Mouse (Mus musculus): ENCODE data around the gene Col4a3bp.

The Col4a3bp gene

DNA sequence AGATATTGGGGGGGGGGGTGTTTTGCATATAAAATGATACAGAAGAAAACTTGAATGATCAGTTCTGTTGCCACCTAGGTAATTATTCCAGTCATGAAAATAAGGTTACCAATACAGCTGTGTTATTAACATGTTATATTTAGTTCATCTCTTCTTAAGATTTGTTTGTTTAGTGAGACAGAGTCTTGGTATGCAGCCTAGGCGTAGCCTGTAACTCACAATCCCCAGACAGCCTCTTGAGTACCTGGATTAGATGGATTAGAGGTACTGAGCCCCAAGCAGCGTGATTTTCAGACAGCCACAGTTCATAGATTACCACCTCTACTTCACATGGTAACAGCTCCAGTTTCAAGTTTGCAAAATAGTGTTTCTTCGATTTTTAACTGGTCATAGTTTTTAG is 4.3 kb upstream of the Col4a3bp start:
- DNase-seq (ENCODE audit: low read depth in 1 of 2, low spot score in 2 of 2), result no peak

DNA sequence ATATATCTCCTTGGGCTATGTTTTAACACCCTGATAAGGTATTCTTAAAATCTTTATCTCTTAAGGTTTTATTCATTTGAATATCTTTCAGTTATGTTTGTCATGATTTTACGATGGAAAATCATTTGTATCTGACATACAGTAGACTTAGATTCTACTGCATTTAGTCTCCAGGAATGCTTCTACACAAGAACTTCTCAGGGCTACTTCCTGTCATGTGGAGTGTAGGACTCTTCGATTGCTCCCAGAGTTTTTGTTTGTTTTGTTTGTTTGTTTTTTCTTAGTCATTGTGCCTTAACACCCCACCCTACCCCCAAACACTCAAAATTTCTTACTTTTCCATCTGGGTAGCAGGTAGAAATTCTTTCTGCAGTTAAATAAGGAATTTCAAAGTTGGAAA is 1.0 kb upstream of the Col4a3bp start:
- no peak for DNase-seq (ENCODE audit: low read depth in 1 of 2, low spot score in 2 of 2)

DNA sequence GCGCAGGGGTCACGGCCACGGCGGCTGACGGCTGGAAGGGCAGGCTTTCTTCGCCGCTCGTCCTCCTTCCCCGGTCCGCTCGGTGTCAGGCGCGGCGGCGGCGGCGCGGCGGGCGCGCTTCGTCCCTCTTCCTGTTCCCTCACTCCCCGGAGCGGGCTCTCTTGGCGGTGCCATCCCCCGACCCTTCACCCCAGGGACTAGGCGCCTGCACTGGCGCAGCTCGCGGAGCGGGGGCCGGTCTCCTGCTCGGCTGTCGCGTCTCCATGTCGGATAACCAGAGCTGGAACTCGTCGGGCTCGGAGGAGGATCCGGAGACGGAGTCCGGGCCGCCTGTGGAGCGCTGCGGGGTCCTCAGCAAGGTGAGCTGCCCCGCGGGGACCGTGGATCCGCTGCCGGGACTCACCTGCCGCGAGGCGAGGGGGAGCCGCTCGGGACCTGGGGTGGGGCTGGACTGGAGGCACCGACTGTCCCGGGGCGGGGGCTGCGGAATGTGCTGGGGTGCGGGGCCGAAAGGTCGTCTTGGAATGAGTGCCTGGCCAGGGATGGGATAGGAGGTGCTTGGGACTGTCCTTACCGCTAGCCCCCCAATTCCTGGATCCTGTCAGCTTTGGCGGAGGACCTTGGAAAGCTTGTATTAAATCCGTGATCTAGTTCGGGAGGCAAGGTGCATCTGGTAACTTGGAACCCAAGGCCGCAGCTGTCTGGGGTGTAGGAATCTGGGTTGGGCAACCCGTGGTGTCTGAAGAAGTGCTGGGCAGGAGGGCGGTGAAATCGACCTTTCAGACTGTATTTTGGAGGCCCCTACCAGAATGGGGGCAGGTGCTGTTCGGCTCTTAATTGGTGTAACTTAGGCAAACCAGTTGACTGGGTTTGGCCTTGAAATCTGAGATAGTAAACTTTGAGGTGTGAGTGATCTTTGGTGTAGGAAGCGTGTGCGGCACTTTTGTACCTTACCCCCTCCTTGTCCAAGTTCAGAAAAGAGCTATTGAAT is 778 bp downstream of the Col4a3bp start:
- peak in 1 of 2 experiments; percentile 2 for DNase-seq (ENCODE audit: low read depth in 1 of 2, low spot score in 2 of 2)

DNA sequence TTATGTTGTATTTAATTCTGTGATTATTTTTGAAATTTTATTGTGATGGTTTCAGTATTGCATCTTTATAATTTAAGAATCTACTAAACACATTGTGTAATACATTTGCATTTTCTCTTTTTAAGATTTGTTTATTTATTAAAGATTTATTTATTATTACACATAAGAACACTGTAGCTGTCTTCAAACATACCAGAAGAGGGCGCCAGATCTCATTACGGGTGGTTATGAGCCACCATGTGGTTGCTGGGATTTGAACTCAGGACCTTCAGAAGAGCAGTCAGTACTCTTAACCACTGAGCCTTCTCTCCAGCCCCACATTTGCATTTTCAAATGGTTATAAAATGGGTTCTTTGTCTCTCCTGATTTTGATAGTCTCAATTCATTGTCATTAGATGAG is 2.1 kb downstream of the Col4a3bp start:
- no peak for DNase-seq (ENCODE audit: low read depth in 1 of 2, low spot score in 2 of 2)

DNA sequence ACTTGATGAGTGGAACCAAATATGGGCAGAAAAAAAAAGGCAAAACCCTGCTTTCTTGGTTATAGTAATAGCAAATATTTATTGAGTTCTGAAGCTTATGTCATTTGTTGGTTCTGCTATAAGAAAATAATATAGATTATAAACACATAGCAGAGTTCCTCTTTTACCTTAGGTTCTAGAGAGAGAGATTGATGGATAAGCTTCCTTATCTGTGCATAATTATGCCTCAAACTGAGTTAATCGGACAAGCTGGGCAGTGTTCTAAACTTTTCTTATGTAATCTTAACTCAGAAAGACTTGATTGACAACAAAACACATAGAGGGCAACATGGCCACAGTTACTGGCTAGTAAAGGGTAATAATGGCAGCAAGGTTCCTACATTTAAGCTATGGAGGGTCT is 4.8 kb downstream of the Col4a3bp start:
- DNase-seq (ENCODE audit: low read depth in 1 of 2, low spot score in 2 of 2), result no peak

DNA sequence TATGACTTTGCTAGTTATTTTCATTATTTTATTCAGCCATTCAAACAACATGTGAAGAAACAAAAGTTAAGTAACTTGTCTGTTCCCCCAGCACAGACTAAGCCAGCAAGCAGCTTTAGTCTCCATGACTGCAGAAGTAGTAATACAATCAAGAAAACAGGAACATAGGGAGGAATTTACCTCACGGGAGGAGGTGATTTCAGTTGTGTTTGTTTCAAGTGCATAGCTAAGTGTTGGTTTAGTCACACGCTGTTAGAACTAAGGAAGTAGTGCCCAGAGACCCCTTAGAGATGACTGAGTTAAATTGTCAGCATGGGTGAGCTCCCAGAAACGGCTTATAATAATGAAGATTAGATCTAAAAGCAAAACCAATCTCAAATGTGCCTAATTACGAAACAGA is 5.5 kb downstream of the Col4a3bp start:
- peak in 1 of 2 experiments; percentile 7 for DNase-seq (ENCODE audit: low read depth in 1 of 2, low spot score in 2 of 2)

DNA sequence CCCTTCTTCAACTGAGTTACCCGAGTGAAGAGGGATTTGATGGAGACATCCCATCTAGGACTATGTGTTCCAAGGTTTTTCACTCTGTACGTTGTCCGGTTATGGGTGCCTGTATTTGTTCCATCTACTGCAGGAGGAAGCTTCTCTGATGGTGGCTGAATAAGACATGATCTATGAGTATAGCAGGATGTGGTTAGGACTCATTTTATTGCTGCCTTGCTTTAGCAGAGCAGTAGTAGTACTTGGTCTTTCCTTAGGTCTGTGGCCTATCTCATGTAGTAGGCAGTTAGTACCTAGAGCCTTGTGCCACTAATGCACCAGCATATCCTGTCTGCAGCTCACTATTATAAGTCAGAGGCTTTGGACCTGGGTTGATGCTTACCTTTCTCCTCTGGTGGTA is 12.7 kb downstream of the Col4a3bp start:
- no peak for DNase-seq (ENCODE audit: low read depth in 1 of 2, low spot score in 2 of 2)

DNA sequence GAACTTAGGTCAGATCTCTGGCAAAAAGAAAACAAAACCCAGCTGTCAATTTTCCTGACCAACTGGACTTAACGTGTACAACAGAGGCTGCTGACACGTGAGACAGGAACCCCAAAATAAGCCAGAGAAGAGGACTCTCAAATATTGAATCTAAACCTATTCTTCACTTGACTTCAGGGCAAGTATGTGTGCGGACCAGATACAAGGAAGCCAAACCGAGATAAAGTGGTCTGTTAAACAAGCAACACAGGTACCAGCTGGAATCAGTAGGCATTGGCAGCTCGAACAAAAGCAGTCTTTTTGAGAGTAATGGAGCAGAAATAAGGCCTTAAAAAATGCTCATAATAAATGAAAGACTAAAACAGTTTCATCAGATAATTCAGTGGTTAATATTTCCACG is 25.6 kb downstream of the Col4a3bp start:
- no peak for DNase-seq (ENCODE audit: low read depth in 1 of 2, low spot score in 2 of 2)

DNA sequence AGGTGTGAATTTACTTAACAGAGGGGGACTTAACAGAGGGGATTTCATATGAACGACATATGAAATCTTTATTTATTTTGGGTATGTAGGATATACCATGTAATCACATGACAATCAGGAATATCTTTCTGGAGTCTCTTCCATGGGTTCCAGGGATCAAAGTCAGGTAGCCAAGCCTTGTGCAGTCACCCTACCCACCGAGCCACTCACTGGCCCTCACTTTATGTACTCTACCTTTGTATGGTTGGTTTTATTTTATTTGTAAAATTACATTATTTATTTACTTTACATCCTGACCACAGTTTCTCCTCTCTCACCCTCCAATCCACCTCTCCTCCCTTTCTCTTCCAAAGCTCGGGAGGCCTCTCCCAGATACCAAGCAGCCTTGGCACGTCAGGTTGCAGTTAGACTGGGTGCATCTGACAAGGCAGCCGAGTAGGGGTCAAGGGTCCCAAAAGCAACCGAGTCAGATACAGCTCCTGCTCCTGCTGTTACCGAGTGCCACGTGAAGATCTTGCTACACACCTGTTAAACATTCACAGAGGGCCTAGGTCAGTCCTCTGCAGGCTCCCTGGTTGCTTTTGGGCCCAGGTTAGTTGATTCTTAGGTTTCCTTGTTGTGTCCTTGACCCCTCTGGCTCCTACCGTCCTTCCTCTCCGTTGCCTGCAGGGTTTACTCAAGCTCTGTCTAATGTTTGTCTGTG is 28.0 kb downstream of the Col4a3bp start:
- no peak for DNase-seq (ENCODE audit: low read depth in 1 of 2, low spot score in 2 of 2)

DNA sequence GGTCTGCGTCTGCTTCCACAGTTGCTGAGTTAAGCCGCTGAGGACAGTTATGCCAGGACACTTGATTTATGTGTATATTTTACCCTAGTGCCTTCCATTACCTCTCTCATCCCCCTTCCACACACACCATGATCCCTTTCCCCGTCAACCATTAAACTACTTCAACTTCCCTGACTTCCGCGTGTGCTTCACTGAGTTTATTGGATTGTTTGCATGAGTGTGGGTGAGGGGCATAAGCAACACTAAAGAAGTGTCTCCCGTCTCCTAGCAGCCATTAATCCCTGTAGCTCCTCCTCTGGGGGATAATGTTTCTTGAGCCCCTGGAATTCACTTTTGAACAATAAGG is 28.6 kb downstream of the Col4a3bp start:
- no peak for DNase-seq (ENCODE audit: low read depth in 1 of 2, low spot score in 2 of 2)

DNA sequence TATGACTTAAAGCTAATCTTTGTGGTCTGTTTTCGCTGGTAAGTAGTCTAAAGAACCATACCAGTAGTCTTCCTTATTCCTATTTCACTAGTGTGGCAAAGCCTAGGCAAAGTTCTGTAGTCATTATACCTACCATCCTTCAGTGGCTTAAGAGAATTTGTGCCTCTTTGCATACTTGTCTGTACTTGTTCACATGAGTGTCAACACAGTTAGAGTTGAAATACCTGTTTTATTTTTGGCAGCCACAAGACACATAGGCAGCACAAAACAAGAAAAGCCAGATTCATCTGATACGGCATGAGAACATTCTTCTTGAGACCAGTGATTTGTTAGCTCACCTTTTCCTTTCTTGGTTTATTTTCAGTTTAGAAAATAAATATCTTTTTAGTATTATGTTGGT is 31.8 kb downstream of the Col4a3bp start:
- DNase-seq (ENCODE audit: low read depth in 1 of 2, low spot score in 2 of 2), result no peak

DNA sequence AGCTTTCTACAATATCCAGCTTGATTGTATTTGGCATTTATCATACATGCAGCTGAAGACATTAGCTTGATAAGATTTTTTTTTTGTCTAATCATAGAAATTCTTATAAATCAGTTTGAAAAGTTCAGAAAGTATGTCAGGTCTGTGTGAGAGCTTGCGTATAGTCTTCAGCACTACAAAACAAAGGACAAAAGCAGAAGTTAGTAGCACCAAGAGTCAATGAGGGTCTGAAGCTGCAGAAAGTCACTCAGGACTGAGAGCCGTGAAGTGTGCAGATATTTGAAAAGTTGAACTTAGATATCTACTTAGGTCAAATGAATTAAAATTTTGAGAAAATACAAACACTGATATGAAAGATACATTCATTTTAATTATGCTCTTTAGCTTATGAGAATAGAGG is 36.7 kb downstream of the Col4a3bp start:
- no peak for DNase-seq (ENCODE audit: low read depth in 1 of 2, low spot score in 2 of 2)

DNA sequence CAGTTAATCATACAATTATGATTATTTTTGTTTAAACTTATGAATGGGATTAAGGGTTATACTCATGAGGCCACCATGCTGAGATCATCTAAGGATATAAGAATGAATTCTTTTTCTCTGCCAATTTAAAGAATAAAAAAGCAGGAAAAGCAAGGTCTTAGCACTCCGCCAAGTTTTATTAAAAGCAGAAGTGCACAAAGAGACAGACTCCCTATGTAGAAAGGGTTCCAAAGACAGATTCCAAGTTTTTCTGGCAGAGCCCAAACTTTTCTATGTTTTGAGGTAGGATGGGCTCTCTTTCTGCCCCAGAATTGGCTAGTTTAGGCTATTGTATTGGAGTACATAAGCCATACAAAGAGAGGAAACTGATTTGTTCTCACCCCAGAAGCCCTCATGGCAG is 37.6 kb downstream of the Col4a3bp start:
- DNase-seq (ENCODE audit: low read depth in 1 of 2, low spot score in 2 of 2), result no peak

DNA sequence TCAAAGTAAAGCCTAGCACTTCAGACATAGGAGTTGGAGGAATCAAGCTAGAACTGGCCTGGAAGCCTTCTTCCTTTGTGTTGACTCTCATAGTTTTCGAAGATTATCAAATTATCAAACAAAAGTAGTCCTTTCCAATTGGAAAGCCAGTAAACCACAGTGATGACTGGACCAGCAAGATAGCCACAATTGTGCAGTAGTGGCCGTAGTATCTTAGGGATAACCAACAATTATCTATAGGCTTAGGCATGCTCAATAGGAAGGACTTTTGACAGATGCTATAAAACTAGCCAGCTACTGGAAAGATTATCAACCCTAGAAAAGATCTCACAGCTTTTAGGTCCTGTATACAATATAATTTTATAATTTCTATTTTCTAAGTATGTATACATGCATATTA is 41.8 kb downstream of the Col4a3bp start:
- no peak for DNase-seq (ENCODE audit: low read depth in 1 of 2, low spot score in 2 of 2)

DNA sequence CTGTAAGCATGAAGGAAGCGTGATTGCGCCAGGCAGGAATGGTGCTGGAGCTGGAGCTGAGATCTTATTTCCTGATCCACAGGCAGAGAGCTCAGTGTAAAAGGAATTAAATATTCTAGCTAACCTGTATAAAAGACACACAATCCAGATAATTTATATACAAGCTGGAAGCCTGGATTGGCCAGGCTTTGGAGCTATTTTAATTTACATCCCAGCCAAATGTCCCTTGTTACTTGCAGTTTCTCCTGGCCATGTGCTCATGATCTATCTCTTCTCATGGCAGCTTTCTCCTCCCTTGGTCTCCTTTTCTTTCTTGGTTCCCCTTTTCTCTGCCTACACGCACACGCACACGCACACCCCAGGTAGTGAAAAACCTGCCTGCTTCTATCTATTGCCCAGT is 44.1 kb downstream of the Col4a3bp start:
- DNase-seq (ENCODE audit: low read depth in 1 of 2, low spot score in 2 of 2), result no peak

DNA sequence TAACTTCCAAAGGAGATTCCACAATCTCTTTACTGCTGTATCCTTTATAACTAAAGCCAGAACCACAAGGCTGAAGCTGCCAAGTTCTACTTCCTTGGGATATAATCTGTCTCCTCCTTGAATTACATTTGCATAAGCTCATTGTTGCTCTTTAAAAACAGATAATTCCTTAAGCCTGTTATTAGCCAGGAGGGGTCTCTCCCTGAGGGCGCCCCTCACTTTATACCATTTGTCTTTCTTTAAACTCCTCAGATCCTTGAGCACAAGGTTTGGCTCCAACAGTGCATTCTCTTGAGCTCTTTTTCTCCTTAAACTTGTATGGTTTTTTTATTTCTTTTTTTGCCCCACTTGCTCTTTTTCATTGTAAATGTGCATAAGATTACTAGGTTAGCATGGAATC is 46.2 kb downstream of the Col4a3bp start:
- DNase-seq (ENCODE audit: low read depth in 1 of 2, low spot score in 2 of 2), result no peak

DNA sequence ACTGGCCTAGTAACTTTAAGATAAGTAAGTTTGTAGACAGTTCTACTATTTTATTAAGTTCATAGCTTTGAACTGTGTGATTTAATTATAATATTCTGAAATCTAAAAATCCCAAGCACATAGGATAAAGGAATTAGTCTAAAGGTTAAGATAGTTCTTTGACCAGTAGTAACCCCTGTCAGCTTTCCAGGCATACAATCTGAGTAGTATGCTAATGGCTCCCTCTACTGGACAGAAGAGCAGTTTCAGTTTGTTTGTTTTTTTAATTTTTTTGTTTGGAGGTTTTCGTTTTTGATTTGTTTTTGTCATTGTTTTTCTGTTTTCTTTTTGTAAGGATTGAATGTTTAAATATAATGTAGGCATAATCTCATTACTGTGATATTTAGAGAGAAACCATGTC is 51.2 kb downstream of the Col4a3bp start:
- no peak for DNase-seq (ENCODE audit: low read depth in 1 of 2, low spot score in 2 of 2)

DNA sequence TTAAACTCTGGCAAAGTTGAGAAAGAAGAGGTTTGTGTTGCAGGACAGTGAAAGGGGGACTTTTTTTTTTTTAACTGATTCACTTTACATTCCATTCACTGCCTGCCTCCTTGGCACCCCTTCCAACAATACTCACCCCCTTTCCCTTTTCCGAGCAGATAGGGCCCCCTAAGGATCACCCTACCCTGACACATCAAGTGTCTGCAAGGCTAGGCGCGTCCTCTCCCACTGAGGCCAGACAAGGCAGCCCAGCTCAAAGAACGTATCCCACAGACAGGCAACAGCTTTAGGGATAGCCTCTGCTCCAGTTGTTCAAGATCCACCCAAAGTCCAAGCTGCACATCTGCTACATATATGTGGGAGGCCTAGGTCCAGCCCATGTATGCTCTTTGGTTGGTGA is 51.7 kb downstream of the Col4a3bp start:
- no peak for DNase-seq (ENCODE audit: low read depth in 1 of 2, low spot score in 2 of 2)

DNA sequence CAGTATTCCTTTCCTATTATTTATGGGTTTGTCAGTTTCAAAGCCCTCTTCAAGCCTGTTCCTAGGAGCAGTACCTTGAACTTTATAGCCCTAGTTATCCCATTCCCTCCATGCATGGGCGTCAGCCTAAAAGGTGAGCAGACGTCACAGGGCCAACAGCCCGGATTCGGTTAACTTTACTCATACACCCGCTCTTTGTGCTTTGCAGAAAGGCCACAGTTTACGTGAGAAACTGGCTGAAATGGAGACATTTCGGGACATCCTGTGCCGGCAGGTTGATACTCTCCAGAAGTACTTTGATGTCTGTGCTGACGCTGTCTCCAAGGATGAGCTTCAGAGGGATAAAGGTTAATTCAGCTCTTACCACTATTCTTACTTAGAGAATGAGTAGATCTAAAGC is 56.8 kb downstream of the Col4a3bp start:
- no peak for DNase-seq (ENCODE audit: low read depth in 1 of 2, low spot score in 2 of 2)

DNA sequence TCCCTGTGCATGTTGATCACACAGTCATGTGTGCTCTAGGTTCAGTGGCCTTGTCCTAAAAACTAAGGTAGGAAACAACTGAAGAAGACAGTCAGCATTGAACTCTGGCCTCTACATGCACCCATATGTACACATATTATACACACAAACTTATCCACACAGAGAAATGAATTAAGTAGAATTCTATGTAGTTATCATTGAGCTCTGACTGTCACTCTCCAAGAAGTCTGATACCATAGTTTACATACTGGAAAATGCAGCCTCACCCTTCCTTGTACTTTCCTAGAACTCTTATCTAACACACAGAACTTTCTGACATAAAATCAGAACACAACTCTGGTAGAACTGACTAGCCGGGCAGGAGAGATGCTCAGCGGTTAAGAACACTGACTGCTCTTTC is 61.8 kb downstream of the Col4a3bp start:
- DNase-seq (ENCODE audit: low read depth in 1 of 2, low spot score in 2 of 2), result no peak

DNA sequence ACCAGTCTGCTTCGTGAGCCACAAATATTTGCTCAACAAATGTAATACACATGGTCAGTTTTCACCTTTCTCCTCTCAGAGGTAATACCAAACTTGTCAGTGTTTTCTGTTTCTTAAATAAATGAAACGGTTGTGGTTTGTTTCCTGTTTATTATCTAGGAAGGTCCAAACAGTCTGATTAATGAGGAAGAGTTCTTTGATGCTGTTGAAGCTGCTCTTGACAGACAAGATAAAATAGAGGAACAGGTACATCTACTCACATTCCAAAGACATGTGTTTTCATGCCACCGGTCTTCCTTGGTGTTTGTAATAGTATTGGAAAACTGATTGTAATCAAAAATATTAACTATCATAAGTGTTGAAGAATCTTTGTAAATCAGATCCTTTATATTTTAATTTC is 72.2 kb downstream of the Col4a3bp start:
- no peak for DNase-seq (ENCODE audit: low read depth in 1 of 2, low spot score in 2 of 2)

DNA sequence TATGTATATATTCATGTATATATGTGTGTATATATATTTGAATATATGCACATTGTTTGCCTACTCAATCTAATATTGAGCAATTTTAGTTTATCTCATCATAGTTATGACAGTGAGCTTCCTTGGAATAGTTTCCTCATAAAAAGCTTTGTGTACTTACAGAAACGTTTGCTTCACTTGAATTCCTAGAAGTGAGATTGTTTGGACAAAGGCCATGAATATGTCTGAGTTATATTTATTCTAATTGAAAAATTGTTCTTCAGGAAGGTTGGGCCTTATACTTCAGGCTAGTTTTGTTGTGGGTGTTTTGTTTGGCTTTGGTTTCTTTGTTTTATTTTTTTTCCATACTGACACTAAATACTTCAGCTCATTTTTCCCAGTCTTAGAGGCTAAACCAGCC is 78.5 kb downstream of the Col4a3bp start:
- no peak for DNase-seq (ENCODE audit: low read depth in 1 of 2, low spot score in 2 of 2)

DNA sequence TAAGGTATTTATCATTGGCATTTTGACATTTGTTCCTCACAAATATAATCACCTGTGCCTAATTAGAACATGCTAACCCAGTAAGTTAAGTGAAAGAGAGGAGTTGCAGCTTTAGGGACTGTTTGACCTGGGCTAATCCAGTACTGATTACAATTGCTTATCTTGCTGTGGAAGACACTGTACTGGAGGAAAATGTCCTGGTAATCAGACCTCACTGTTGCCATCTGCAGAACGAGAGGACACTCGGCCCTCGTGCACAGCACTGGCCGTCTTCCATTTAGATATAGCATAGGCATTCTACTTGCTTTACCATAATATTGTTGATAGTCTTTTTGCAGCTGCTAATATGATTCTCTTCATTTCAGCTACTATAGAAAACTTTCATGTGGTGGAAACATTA is 88.0 kb downstream of the Col4a3bp start:
- no peak for DNase-seq (ENCODE audit: low read depth in 1 of 2, low spot score in 2 of 2)

Measured in monocyte, adult 2 months (primary cell).